Mouse (Mus musculus) left cerebral cortex, postnatal 36 days (tissue): ENCODE data around the gene Itga9. TPM values are rescaled to one million over a fixed set of nuclear protein-coding genes. Genes with fewer than 3 reads are reported as not detected.

Experiments
- DNase-seq, 2 experiments: peaks; one replicate each; pipeline ENCODE4 v3.0.0; 2021 to 2022; ENCODE audit warnings: low spot score in 2 of 2, mixed read lengths in 1 of 2
- intact Hi-C: fragments of 180-260 bp; cut with DNase I; formaldehyde crosslinking; loops from one replicate; pipeline ENCODE4 v1.15.1; 2025
- total RNA-seq, 2 experiments: library from RNA; stranded (reverse); gene quantifications; 2 replicates each; pipeline ENCODE4 v1.2.3; 2021

Gene Itga9
- total RNA-seq, 2 experiments from 2014 or later = 5.5 to 9.3 TPM

- no peak for DNase-seq
- intact Hi-C loops = no loop called here
Measured at GRCm38 (mm10) chr9:118794668-118795067, 188.2 kb downstream of the Itga9 start.

- intact Hi-C loops = no loop called here
- DNase-seq = no peak
Measured at GRCm38 (mm10) chr9:118795304-118795703, 188.8 kb downstream of the Itga9 start.

GRCm38 (mm10) chr9:118799105-118799504, 192.6 kb downstream of the Itga9 start:
- intact Hi-C loops = no loop called here

DNA sequence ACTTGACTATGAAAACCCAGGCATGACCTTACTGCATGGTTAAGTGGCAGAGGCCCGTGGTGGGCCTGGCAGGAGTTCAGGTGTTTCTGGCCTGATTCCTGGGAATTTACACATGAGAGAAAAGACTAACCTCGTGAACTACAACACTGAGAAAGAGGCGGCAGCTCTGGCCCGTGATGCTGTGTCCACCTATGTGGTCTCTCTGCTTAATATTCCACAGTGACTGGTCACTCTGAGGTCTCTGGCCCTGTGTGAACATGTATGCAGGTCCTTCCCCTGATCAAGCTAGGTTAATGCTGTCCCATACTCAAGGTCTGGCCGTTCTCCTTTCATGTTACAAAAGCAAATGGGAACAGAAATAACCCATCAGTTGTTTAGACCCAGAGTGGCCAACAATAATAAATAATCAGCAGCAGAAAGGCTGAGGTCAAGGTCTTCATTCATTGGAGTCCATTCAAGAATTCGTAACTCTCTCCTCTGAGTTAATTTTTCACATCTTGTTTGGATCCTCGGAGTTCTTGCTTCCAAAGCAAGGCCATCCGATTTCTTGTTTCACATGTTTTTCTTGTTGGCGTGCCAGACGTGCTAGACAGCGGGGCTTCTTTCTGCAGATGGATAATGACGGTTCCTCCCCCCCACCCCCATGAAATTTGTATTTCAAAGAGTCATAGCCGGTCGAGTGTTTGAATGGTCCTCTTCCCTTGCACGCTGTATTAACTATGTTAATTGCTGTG, 194.9 kb downstream of the Itga9 start:
- intact Hi-C loops = no loop called here
- no peak for DNase-seq

More at GRCm38 (mm10) chr9:118799105-118799504, 192.6 kb downstream of the Itga9 start:
- no peak for DNase-seq

DNA sequence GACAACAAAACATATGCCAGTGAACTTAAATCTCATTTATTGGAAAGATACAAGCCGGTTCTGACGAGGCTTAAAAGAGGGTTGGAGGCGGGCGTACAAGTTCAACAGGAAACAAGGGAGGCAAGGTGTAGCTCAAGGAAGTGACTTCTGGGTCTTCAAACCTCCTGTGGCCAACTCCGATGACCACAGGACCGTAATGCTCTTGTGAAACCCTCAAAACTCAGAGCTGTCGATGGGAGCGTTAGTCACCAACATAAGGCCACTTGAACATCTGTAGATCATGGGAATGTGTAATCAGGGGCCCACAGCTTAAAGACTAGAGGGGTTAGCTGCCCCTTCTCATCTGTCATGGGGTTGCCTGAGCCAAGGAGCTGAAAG, 195.4 kb downstream of the Itga9 start:
- intact Hi-C loops = no loop called here
- no peak for DNase-seq

- no peak for DNase-seq
- intact Hi-C loops = no loop called here
Measured at GRCm38 (mm10) chr9:118802380-118802779, 195.9 kb downstream of the Itga9 start.

DNA sequence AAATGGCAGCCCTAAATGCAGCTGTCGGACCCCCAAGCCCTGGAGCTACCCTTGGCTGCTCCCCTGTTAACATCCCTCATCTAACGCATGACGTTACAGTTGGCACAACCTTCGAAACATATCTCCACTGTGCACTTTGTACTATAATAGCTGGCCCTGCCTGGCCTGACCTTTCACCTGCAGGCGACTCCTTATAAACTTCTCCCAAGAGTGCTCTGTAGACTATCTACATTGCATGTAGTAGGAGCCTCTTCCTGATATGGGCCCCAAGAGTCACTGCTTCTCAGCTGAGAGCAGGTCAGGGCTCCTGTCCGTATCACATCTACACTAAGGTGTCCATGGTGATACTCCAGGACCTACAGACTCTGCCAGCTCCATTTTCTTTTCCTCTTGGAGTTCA, 199.2 kb downstream of the Itga9 start:
- DNase-seq = no peak
- intact Hi-C loops = no loop called here

- intact Hi-C loops = no loop called here
- no peak for DNase-seq
Measured at GRCm38 (mm10) chr9:118807669-118808068, 201.2 kb downstream of the Itga9 start.

GRCm38 (mm10) chr9:118812221-118812620, 205.7 kb downstream of the Itga9 start:
- intact Hi-C loops = no loop called here
- no peak for DNase-seq

GRCm38 (mm10) chr9:118813492-118813891, 207.0 kb downstream of the Itga9 start:
- DNase-seq = no peak
- intact Hi-C loops = no loop called here

DNA sequence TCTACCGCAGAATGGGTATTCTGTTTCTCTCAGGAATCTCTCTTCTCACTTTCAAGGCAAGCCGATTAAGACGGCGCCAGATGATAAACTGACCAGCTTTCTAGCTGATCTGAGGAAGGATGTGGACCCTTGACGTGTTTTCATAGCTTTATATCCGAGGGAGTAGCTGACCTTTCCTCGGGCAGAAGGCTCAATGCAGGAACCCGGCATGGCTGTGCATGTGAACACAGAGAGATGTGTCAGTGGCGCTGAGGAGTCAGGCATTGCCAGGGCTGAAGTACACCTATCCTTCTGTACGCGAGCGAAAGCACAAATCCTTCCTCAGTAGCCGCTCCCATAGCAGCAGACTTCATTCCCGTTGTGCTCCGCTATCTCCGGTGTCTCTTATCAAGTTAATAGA, 207.6 kb downstream of the Itga9 start:
- intact Hi-C loops = no loop called here
- DNase-seq = no peak

DNA sequence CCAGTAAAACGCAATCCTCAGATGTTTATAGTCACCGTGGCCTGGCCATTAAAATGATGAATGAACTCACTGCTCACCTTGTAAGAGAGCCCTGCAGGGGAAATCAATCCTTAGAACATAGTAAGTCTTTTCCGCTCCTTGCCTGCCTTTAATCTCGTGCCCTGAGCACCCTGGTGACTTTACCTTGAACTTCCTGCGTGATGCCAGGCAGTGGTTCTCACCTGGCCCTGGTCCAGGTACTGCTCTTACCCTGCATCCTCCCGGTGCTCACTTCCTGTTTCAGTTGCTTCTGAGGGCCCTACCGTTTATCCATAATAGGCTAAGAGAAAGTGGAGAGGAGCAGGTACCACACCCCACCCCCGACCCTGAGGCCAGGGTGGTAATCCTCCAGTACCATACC, 208.0 kb downstream of the Itga9 start:
- intact Hi-C loops = no loop called here
- DNase-seq = no peak

GRCm38 (mm10) chr9:118815543-118815942, 209.1 kb downstream of the Itga9 start:
- intact Hi-C loops = no loop called here
- DNase-seq = no peak

DNA sequence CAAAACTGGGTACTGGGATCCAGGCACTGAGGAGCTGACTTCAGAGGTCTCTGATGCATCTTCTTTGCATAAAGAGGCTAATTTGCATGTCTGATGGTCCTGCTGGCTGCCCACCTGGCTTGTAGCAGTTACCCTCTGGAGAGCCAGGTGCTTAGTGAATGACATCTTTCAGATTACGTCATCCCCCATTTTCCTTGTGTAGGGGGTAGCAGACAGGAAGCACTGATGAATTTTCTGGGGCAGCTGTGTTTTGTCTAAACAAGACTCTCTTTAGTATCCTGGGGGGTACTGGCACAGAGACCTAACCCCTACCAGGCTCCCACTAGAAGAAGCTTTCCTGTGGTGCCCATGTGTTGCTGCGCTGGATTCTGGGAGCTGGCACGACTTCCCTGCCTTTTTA, 212.0 kb downstream of the Itga9 start:
- DNase-seq = no peak
- intact Hi-C loops = no loop called here

DNA sequence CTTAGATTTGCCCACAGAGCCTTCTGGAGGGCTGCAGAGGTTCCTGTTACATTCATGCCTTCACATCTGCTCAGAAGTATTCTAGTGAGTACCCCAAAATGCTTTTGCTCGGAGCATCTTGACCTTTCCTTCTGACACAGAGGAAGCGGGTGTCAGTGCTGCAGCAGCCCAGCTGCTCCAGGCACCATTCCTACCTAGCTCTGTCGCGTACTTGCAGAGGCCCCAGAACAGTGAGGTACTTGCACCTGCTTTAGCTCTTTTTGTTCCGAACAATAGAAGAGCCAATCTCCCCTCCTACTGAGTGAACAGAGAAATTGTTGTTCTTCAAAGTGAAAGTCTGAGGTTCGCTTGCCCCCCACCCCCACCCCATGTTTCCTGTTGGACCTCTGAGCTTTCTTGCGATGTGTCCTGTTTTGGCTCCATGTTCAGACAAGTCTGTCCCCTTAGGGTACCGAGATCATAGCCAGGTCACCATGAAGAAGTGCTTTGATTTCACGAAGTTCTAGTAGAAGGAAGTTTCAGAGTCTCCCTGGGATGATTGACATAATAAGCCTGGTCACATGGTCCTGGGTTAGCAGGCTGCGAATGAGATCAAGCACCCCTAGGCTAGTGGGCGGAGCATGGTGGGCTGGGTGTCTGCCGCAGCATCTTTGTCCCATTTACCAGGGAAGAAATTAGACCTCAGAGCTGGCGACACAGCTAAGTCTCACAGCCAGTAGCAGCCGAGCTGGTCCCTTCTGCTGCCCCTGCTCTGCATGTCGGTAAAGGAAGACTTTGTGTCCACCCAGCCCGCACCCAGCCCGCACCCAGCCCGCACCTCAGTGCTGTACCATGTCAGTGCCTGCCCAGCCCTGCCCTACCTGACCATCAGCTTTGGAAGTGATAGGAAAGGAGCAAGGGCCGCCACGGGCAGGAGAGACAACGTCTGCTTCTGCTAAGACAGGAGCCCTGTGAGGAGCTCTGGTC, 215.0 kb downstream of the Itga9 start:
- no peak for DNase-seq
- intact Hi-C loops = no loop called here

GRCm38 (mm10) chr9:118822186-118822555, 215.7 kb downstream of the Itga9 start:
- no peak for DNase-seq
- intact Hi-C loops = no loop called here

DNA sequence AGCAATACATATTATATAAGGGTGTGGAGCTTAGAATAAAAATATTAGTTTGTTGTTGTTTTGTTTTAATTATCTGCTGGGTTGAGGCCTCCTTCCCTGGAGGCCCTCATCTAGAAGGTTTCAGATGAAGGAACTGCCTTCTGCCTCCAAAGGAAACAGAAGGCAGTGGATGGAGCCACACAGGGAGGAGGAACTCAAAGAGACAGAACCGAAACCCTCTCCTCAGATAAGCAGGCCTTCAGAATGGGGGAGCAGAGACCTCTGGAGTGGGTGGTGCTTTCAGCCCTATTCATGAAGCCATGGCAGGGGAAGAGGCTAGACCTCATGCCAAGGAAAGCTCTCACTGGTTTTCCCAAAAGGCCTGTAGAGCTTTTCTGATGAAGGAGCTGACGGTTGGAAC, 216.1 kb downstream of the Itga9 start:
- no peak for DNase-seq
- intact Hi-C loops = no loop called here

DNA sequence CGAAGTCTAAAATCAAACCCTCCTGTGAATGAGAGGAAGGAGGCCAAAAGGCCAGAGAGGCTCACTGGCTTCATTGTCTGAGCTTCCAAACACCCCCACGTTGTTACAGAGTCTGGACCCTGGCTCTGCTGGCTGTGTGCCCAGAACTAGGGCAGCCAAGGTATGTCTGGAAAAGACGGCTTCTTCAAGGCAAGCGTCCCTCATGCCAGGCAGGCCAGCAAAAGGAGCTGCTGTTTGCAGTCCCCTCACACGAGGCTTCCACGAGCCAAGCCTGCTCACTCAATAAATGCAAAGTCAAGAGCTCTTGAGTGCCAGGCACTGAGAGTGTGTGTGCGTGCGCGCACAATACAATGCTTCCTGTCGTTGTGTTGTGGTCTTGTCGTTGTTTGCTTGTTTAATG, 224.6 kb downstream of the Itga9 start:
- intact Hi-C loops = no loop called here
- no peak for DNase-seq

DNA sequence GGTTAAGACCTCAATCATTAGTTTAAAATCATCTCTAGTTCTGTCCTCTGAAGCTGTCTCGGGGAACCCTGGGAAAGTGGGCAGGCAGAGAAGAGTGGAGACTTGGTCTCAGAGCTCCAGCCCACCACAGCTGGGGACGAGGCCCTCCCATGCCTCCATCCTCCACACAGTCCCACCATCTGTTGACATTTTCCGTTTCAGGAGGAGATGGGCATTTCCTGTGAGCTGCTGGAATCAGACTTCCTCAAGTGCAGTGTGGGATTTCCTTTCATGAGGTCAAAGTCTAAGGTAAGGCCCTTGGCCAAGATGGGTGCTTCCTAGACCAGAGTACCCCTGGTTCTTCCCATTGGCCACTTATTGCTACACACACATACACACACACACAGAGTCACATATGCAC, 226.0 kb downstream of the Itga9 start:
- no peak for DNase-seq
- intact Hi-C loops = no loop called here

DNA sequence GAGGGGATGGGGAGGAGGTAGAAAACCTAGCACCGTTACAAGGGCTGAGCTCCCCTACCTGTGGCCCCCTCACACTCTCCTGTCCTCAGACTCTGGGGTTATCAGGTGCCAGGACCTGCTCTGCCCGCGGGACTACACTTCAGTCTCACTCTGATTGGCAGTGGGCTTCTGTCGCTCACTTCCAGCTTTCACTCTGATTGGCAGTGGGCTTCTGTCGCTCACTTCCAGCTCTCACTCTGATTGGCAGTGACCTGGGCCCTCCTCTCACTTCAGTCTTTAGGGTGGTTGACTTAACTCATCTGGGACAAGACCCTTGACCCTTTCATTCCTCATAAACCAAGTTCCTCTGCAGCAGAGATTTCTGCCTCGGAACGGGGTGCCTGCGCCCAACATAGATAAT, 226.9 kb downstream of the Itga9 start:
- no peak for DNase-seq
- intact Hi-C loops = no loop called here
